Mouse (Mus musculus) embryo, embryonic 11 days (tissue): ENCODE measurements around the gene Zfr2.
"Not testable (repeated sequence)": the region's sequence is repeated elsewhere in the genome, so short reads cannot be mapped to it uniquely, and the experiment has no call there.

Source experiments
- DNase-seq: peaks from one replicate; pipeline ENCODE4 v3.0.0-alpha.2; 2015

The Zfr2 gene

DNA sequence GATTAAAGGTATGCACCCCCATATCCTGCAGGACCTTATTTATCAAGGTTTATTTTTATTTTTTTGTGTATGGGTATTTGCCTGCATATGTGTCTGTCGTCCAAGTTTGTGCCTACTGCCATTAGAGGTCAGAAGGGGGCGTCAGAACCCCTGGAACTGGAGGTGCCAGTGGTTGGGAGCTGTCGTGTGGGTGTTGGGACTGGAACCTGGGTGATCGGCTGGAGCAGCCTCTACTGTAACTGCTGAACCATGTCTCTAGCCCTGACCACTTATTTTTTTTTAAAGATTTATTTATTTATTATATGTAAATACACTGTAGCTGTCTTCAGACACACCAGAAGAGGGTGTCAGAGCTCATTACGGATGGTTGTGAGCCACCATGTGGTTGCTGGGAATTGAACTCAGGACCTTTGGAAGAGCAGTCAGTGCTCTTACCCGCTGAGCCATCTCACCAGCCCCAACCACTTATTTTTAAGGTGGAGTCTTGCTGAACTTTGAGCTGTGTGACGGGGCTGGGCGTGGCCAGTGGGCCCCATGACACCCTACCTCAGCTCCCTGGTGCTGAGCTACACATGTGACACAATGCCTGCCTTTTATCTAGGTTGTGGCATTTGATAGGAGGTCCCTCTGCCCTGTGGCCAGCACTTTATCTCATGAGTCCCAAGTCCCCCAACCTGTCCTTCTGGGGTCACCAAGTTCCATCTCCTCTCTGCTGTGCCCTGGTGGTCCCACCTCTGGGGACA, 29.8 kb upstream of the Zfr2 start:
- no peak for DNase-seq

DNA sequence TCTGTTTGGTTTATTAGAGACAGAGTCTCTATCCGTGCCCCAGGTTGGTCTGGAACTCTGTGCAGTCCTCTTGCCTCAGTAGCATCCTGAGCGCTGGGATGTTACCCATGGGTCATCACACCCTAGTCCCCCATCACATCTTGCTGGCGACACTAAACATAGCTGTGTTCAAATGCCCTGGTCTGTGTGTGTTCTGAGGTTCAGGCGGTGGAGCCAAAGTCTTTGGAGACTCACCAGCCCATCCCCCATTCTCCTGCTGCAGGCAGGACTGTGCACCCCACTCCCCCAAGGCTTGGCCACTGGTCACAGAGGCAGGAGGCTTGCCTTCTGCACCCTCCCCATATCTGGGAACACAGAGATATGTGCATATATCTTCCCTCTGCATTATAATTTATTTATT, 28.8 kb upstream of the Zfr2 start:
- DNase-seq: no peak

DNA sequence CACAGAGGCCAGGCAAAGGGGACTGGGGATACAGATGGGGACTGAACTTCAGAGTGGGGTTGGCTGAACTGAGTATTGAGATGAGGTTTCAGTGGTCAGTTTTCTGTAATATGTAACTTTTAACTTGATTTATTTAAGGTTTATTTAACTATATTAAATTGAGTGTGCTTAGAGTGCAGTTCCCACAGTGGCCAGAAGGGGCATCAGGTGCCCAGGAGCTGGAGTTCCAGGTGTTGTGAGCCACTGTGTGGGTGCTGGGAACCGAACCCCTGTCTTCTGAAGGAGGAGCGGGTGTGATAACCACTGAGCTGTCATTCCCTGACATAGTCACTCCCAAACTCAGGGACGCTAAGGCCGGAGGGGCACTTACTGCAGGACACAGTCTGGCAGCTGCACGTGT, 22.8 kb upstream of the Zfr2 start:
- DNase-seq: no peak

DNA sequence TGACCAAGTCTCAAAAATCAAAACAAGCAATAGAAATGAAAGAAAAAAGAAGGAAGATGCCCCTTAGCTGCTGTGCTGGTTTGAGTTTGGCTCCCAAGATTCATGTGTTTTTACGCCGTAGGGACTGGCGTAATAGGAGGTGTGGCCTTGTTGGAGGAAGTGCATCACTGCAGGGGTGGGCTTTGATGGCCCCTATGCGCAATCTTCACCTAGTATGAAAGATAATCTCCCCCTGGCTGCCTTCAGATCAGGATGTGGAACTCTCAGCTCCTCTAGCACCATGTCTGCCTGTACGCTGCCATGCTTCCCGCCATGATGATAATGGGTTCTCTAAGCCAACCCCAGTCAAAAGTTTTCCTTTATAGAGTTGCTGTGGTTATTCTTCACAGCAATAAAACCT, 16.7 kb upstream of the Zfr2 start:
- DNase-seq: no peak

DNA sequence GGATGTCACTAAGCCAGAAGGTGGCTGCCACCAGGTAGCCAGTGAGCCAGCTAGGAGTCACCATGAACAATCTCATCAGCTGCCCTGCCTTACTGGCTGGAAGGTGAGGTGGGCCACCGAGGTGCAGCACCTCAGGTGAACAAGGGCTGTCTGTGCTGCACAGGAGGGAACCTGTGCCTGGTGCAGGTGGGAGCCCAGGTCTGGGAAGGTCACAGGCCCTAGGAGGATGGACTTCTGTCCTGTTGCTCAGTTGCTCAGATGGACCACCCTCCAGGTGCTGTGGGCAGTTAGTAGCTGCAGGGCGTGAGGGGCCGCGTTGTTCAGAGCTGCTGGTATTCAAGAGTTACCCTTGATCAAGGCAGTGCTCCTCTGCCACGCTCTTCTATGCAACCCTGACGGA, 16.1 kb upstream of the Zfr2 start:
- no peak for DNase-seq

DNA sequence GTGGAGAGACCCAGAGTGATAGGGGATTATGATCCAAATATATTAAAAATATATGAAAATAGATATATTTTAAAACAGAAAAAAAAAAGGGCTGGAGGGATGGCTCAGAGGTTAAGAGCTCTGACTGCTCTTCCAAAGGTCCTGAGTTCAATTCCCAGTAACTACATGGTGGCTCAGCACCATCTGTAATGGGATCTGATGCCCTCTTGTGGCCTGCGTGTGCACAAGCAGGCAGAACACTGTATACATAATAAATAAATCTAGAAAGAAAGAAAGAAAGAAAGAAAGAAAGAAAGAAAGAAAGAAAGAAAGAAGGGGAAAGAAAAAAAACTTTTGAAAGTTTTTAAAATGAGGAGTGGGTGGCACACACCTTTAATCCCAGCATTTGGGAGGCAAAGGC, 15.7 kb upstream of the Zfr2 start:
- DNase-seq: not testable (repeated sequence)

DNA sequence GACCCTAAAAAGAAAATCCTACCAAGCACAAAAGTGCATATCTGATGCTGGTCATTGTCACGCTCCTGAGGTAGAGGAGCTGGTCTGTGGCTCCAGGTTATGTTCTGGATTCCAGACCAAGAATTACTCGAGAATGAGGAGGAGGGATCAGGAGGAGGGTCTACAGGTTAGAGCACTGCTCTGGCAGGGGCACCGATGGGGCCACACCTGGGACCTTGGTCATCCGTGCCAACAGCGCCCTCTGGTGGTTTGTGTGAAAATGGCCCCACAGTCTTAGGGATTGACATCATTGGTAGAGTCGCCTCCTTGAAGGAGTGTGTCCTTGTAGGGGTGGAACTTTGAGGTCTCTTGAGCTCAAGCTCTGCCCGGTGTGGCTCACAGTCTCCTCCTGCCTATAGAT, 15.0 kb upstream of the Zfr2 start:
- DNase-seq: peak; percentile 65

DNA sequence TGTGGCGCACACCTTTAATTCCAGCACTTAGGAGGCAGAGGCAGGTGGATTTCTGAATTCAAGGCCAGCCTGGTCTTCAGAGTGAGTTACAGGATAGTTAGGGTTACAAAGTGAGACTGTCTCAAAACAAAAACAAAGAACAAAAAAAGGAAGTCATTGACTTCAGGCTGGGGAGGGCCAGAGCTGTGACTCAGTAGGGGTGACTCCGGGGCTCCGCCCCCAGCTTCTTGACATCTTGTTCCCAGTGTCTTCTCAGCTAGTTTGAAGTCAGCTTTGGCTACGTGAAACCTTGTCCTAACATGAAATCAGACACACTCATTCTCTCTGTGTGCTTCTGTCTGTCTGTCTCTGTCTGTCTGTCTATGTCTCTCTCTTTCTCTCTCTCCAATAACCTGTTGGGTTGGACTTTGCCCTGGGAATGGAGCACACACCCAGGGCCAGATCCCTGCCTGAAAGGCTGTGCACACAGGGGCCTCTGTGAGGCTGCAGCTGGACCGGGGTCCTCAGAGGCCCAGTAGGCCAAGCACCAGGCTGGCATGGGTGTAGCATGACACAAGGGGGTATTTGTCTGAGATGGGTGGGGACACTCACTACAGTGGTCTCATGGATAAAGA, 11.4 kb upstream of the Zfr2 start:
- no peak for DNase-seq

DNA sequence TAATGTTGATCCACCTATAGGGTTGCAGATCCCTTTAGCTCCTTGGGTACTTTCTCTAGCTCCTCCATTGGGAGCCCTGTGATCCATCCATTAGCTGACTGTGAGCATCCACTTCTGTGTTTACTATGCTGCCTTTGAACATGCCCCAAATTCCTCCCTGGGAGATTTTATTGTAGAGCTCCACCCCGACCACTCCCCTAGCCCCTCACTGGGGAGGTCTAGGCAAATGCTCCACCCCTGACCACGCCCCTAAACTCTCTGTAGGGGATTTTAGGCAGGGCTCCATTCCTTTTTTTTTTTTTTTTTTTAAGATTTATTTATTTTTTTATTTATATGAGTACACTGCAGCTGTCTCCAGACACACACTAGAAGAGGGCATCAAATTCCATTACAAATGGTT, 9.2 kb upstream of the Zfr2 start:
- not testable (repeated sequence) for DNase-seq

DNA sequence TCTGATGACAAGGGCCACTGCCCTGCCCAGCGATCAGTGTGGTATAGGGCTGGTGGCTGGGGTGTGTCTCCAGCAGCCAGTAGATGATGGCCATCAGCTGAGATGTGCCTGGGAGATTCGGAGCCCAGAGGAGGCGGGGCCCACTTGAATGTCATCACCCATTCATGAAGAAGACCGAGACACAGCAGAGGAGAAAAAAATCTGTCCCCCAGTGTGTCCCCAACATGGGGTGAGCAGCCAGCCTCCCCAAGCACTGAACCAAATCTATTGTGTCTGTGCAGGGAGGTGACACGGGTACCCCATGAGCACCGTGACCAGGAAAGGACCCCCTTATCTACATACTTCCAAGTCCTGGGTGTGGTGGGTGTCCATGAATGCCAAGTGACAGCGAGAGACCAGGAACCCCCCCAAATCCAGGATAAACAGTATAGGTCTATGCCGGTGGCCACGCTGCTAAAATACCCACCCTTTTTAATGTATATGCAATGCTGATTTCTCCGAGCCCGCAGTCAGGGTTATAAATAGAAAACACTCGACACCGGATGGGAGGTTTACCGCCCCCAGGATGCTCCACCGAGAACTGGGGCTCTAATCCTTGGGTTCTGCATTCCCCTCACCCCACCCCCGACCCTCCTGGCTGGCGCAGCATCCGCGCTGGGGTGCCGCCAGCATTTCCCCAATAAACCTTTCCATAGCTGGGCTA, 3.1 kb upstream of the Zfr2 start:
- DNase-seq: no peak

DNA sequence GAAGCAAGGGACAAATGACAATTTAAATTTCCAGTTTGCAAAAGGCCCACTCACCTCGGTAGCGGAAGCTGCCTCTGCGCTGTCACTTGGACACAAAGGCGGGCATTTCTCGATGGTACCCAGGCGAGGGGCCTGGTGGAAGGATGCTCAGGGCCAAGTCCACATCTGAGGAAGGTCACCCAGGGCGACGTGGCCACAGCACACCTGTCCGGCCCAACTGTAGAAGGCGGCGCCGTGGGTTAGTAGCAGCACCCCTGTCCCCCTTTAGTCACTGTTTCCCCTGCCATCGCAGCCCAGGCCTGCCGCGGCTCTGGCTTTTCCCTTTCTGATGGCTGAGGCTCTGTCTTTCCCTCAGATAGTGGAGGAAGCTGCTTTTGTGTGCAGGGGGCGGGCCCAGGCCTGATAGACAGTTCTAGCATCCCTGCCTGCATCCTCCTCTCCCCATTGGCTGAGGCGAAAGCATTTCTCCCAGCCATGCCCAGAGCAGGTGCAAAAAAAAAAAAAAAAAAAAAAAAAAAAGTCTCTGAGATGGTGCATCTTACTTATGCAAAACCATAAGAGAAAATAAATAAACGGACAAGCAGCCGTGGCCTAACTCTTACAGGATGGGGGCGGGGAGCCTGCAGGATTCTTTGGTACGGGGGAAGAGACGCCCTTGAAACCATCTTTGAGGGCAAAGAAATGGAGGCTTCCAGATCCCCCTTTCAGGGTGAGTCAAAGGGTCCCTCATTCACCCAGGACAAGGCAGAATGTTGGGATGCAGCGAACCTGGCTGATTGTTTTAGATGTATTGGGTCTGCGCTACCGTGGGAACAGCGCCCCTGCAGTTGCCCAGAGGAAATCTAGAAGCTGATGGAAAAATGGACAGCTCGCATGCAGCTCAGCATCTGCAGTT, 2.3 kb upstream of the Zfr2 start, which contains the start of gene Atcay:
TSS of gene Atcay (minus strand) at position 396 of the 895 bp plus-strand sequence.
- DNase-seq: peak; percentile 61

DNA sequence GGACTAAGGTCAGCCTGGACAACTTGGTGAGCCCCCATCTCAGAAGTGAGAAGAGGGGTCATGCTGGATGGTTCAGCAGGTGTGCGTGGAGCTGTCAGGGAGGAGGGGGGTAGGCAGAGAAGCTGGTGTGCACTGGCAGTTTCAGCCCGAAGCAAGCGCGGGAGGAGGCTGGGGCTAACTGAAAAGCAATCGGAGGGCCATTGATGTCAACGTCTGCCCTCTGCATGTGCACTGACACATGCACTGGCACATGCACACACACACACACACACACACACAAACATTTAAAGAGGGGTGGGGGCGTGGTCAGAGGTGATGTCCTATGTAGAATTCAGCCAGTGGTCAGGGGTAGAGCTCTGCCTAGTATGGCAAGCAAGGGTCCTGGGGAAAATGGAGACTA, 1.5 kb upstream of the Zfr2 start:
- DNase-seq: no peak

DNA sequence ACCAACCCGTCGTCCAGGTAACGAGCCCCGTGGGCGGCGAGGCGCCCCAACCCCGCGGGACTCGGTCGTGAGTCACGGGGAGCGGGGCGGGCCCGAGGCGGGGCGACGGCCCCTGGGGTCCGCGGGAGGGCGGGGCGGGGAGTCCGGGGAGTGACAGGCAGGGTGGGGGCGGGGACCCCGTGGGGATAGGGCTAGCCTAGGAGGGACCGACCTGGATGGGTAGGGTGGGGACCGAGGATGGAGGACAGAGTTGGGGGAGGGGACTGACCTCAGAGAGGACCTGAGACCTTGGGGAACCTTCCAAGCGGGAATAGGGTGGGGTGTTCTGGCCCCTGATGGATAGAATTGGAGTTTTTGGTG, 251 bp downstream of the Zfr2 start:
- no peak for DNase-seq

DNA sequence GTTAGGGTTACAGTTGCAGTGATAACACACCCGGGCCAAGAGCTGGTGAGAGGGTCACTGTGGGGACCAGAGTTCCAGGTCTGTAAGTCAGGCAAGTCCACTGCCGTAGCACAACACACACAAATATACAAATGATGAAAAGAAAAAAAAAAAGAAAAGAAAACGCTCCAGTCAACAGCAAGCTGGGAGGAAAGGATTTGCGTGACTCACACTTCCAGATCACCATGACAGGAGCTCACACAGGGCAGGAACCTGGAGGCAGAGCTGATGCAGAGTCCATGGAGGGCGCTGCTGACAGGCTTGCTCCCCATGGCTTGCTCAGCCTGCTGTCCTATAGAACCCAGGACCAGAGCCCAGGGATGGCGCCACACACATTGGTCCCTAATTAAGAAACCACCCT, 1.3 kb downstream of the Zfr2 start:
- DNase-seq: no peak

DNA sequence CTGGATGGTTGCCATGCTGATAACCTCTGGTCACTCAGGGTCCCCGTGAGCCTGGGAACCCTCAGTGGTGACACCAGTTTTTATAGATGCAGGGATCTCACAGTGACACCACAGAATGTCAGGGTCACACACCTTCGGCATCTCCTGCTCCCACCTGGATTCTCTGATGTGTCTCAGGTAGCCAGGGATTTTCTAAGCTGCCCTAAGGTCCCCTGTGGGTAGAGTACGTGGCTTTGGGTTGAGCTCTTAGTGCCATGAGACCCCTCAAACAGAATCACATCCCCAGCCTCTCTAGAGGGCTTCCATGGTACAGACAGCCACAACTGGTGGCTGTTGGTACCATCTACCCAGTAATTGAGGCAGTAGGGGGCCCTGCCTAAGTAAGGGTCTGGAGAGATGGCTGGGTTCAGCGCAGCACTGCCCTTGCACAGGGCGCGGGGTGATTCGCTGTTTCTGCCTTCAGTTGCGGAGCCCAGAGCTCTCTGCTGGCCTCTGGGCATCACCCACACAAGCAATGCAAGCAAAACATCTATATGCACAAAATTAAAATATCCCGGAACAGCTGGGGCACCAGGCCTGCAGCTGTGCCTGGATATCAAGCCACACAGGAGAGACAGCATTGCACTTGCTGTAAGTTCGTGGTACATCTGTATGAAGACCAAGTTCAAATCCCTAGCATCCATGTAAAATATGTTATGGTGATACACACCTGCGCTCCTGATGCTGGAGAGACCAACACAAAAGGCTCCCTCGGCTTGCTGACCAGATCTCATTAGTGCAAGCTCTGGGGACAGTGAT, 3.7 kb downstream of the Zfr2 start:
- DNase-seq: no peak

DNA sequence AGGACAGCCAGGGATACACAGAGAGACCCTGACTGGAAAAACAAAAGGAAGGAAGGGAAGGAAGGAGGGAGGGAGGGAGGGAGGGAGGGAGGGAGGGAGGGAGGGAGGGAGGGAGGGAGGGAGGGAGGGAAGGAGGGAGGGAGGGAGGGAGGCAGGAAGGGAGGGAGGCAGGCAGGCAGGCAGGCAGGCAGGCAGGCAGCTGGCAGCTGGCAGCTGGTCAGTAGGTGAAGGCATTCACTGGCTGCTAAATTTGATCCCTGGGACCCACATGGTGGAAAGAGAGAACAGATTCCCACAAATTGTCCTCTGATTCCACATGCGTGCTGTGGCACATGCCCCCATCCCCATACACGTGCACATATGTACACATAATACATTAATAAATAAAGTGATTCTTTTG, 5.7 kb downstream of the Zfr2 start:
- no peak for DNase-seq

DNA sequence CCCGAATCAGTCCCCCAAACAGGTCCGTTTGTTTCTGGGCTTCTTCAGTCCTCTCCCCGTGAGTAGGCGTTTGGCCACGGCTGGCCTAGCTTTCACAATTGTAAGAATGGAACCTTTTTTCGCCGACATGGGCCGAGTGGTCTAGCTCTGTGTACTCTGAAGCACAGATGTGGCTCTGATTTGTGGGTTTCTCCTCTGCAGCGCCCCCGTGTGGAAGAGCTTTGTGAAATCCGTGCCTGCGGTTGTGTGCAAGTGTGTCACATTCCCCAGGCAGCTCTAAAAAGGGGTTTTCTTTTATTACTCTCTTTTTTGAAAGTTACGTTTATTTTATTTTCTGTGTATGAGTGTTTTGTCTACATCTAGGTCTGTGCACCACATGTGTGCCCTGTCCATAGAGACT, 7.9 kb downstream of the Zfr2 start:
- peak; percentile 80 for DNase-seq

DNA sequence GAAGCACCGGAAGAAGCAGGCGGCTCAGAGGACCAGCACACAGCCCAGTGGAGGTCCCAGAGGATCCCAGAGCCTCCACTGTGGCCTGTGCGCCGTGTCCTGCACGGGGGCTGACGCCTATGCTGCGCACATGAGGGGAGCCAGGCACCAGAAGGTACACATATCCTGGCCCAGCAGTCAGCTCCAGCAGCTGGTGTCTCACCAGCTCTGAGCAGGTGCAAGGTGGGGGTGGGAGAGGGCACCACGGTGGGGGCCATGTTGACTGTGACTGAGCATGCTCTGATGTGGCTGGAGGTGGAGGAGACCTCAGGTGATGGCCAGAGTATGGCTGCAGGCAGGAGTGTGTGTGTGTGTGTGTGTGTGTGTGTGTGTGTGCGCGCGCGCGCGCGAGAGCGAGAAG, 9.1 kb downstream of the Zfr2 start:
- DNase-seq: no peak

DNA sequence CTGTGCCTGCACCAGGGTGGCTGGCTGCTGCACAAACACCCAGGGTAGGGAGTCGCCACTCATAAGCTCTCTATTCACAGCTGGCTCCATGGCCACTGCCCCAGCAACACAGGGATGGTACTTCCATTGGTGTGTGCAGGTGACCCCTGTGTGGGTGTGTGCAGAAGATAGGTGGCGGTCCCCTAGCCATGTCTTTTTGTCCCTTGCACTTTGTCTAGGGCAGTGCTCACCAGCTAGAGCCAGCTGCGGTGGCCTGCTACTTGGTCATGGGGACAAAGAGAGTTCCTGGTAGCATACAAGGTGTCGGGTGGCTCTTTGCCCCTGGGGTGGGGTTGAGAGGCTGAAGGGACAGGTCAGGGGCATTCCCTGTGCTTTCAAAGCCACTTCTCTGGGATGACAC, 11.2 kb downstream of the Zfr2 start:
- no peak for DNase-seq

DNA sequence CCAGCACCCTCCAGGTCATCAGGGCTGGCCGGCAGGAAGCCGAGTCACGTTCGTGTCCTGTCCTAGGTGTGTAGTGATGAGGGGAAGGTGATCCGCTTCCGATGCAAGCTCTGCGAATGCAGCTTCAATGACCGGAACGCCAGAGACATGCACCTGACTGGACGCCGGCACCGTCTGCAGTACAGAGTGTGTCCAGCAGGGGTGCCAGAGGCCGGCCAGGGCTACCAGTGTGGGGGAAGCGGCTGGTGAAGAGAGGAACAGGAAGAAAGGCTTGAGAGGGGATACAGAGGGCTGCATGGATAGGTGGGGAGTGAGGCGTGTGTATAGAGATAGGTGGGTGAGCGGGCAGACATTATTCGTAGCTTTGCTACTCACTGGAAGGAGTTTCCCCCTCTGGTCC, 11.6 kb downstream of the Zfr2 start:
- peak; percentile 81 for DNase-seq

DNA sequence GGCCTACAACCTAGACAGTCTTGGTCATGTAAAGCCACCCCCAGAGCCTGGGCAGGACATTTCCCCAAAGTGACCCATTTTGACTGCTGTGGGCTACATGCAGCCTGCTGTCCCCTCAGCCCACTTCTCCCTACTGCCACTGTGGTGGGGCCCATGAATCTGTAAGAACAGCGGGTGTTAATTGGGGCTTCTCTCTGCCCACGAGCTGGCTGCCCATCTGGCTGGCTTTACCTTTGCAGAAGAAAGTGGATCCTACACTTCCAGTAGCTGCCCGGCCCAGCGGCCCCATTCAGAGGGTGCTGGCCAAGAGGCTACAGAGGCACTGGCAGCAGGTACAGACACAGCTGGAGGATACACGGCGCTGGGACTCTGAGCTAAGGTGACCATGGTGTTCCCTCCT, 12.2 kb downstream of the Zfr2 start:
- DNase-seq: no peak

DNA sequence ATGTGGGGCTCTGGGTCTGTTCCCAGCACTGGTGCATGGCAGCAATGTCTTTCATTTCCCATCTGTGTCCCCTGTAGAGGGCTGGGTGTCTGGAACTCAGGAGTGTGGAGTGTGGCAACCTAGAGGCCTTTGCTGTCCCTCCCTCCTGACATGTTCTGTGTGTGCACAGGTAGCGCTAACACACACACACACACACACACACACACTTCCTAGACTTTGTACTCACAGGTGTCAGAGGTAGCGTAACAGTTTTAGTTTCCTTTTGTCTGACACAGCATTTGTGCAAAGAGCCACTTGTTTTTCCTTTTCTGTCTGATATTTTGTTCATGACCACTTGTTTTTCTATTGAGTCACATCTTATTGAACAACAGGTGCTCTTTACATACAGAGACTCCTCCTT, 14.8 kb downstream of the Zfr2 start:
- no peak for DNase-seq

DNA sequence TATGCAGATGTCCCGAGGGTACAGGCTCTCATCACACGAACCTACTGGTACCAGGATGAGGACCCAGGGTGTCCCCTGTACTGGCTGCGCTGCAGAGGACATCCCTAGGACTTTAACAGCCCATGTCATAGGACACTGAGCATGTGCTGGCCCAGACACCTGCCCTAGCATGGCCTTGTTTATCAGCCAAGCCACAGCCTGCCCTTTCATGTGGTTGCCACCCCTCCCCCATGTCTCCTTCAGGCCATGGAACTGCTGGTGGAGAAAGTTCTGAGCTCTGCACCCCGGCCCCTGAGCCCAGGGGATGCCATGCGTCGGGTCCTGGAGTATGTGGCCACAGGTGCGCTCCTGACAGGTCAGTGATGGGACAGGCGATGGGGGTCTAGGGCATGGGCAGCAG, 16.5 kb downstream of the Zfr2 start:
- DNase-seq: no peak
